Mouse (Mus musculus) inflammation-experienced regulatory T-cells, adult 6 months (primary cell): ENCODE measurements around the gene Smyd4. TPM values are rescaled to one million over a fixed set of nuclear protein-coding genes. Genes with fewer than 3 reads are reported as not detected.

ENCODE experiments used
- ATAC-seq: one replicate; pipeline ENCODE4 v1.8.0; 2017
- polyA plus RNA-seq, 3 experiments: library from polyadenylated mRNA; unstranded; fragments of 100-300 nt; shearing (Covaris generic); gene quantifications; one replicate each; pipeline ENCODE4 v1.2.1; 2017

The Smyd4 gene
- polyA plus RNA-seq, 3 experiments from 2014 or later, result 10.8 to 25.4 (median 23.2) TPM

GRCm38 (mm10) chr11:75420810-75421374 is 72.7 kb downstream of the Smyd4 start:
- ATAC-seq, result no peak

DNA sequence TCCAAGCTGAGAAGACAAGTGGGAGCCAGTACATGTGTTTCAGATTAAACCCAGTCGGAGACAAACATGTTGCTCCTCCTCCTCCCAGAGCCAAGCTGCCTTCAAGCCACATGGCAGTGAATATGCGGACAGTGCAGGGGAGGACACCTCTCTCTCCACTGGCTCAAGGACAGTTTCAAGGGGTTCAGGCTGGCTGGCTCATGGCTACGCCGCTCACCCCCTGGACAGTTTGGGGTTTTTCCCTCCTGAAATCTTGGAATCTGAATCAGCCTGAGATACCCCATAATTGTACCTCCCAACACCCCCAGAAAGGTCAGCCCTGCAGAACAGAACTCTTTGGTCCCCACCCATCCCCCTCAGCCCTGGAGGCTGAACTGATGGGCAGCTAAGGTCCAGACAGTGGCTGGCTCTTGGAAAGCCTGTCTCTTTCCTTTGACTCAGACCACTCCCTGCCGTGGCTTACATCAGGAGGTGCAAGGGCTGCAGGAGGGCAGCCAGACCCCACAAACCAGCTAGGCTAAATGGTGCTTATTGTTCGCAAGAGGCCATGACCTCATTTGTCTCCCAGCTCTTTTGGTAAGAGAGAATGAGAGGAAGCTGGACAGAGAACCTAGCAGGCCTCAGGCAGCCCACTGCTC is 73.3 kb downstream of the Smyd4 start:
- ATAC-seq, result no peak

DNA sequence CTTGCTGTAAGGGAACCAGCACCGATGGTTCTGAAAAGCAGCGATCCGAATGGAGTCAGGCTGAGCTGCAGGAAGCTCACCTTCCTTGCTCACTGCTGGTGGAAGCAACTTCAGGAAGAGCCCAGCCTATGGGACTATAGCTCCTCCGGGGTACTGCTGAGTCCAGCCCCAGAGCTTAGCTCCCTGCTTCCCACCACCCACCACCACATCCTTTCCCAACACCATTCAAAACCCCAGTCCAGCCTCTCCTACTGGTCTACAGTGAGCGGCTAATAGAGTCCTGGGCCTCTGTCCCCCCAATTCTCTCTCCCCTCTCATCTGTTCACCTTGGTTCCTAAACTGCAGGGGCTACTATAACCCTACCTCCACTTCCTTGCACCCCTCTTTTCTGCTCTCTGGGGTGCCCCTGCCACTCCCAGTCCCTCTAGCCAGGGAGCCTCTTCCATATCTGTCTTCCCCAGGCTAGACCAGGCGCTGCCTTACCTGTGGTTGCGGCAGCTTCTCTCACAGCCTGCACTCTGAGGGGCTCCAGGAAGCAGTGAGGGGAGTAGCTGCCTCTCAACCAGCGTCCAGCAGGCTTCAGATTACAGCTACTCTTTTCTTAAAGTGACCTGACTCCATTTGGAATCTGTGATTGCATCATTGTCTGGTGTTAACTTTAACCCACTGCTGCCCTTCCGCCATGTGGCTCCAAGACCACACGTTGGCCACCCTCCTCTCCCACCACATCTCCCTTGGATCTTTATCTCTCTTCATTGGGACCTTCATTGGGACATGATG is 74.0 kb downstream of the Smyd4 start, which contains the start of gene Serpinf1:
Gene Serpinf1, minus strand, starts transcription at position 689 of the 780 bp plus-strand sequence.
- ATAC-seq, result no peak

DNA sequence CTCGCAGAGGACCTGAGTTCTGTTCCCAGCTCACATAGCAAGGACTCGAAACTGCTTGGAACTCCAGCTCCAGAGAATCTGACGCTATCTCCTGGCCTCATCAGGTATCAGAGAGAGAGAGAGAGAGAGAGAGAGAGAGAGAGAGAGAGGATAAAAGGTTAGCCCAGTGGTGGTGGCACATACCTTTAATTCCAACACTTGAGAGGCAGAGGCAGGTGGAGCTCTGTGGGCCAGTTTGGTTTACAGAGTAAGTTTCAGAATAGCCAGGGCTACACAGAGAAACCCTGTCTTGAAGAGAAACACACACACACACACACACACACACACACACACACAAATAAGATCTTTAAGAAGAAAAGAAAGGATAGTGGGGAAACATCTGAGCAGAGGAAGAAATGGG is 74.9 kb downstream of the Smyd4 start:
- ATAC-seq, result no peak

DNA sequence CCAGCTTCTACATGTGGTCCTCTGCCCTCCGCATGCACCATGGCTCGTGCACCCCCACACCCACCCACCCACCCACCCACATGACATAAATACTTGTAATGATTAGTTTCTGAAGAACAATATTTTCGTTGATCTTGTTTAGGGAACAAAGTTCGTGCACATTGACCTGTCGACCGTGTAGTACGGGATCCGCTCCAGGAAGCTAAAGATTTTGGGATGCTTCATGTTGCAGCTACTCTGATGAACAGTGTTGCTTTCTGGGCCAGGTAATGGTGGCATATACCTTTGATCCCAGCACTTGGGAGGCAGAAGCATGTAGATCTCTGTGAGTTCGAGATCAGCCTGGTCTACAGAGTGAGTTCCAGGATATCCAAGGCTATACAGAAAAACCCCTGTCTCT is 75.8 kb downstream of the Smyd4 start:
- no peak for ATAC-seq

GRCm38 (mm10) chr11:75424459-75424858 is 76.2 kb downstream of the Smyd4 start:
- ATAC-seq, result no peak

DNA sequence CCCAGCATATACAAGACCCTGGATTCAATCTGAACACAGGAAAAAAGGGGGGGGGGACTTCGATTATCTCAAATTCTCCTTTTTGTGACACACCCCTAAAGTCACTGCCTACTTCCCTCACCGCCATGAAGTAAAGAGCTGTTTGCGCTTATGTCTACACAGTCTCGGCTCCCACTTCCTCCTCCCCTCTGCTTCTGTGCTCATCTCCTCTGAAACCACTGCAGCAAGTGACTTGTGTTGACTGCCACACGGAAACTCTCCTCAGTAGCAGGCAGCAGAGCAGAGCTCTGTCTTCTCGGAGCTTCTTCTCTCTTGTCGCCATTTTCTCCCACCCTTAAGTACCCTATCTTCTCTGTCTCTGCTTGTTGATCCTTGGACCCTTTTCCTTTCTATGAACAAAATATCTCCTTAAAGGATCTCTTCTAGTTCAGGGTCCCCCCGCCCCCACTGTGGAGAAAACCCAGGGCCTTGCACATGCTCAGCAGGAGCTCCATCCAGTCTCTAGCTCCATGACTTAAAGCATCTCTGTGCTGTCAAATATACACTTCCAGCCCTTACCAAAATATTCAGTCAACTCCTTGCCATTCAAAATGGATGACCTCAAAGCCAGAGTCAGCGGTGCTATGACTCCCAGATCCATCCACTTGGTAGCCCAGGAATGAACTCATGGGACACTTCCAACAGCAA is 80.9 kb downstream of the Smyd4 start:
- peak; percentile 86 for ATAC-seq

GRCm38 (mm10) chr11:75431307-75431706 is 83.1 kb downstream of the Smyd4 start:
- no peak for ATAC-seq

DNA sequence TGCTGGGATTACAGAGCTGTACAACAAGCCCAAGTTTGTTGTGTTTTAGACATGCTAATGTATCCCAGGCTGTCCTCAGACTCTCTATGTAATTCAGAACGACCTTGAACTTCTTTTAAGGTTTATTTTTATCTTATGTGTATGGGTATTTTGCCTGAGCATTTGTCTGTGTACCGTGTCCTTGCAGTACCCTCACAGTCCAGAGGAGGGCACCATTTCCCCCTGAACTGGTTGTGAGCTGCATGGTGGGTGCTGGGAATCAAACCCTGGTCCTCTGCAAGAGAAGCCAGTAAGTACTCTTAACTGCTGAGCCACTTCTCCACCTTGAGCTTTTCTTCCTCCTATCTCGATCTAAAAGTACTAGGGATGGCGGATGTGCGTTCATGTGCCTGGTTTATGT is 85.9 kb downstream of the Smyd4 start:
- no peak for ATAC-seq

DNA sequence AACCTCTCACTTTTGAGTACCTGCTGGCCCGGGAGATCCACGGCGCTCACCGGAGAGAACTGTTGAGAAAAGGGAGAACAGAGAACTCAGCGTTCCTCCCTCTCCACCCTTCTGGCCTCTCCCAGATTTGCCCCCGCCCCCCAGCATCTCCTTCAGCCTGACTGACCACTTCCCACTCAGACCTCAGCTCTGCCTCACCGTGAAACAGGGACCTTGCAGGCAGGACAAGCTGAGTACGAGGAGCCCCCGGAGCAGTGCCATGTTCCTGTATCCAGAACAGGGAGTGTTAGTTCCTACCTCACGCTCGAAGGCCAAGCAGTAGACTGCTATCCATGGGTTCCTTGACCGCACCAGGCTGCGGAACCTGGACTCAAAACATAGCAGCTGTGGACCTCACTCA is 90.0 kb downstream of the Smyd4 start:
- ATAC-seq, result no peak

DNA sequence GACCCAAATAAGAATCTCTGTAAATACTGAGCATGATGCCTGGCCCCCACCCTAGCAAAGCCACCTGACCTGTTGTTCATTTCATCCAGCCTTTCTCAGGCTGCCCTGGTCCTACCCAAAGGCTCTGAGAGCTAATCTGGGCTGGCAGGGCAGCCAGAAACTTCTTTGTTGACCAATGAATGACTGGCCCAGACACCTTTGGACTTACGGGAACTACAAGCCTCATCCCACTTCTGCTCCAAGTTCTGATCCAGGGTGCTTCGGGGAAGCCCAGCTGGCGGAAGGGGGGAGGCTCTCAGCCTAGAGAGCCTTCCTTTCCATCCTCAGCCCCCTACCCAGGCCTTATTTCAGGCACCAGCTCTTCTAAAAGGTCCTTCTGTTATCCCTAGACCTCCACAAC is 90.6 kb downstream of the Smyd4 start:
- ATAC-seq, result no peak

GRCm38 (mm10) chr11:75439363-75439762 is 91.1 kb downstream of the Smyd4 start, which contains the start of gene Serpinf2:
TSS of gene Serpinf2 (minus strand) at chr11:75439591.
- ATAC-seq, result no peak

GRCm38 (mm10) chr11:75439951-75440350 is 91.7 kb downstream of the Smyd4 start:
- no peak for ATAC-seq

GRCm38 (mm10) chr11:75441034-75441433 is 92.8 kb downstream of the Smyd4 start:
- no peak for ATAC-seq

DNA sequence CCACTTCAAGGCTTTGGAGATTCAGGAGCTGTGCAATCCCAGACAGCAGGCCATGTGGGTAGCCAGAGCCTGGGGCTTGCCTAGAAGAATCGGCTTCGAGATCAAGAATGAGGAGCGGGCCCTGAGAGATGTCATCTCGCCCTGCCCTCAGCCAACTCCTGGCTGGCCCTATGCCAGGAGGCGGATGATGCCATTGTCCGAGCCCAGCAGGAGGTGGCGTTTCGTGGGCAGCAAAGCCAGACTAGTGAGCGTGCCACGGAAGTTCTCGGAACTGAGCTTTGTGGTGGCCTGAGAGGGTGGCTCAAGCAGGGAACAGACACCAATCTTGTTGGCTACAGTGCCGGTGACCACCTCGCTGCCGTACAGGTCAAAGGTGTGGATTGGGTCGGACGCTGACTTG is 93.4 kb downstream of the Smyd4 start:
- no peak for ATAC-seq

DNA sequence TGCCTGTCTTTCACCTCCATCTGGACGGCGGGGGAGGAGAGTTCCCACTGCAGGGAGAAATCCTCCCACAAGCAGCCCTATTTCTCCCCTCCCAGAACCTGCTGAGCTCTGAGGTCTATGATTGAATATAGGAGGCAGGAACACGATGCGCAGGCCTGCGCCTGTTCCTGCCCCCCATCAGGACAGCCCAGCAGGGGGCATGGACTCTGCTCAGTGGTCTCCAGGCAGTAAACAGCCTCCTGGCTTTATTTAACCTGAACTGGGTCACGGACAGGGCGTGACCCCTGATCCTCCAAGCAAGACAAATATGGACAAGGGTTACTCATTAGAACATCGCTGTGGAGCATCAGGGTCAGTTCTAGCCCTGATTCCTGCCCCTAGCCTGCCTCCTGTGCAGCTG is 95.5 kb downstream of the Smyd4 start:
- no peak for ATAC-seq

DNA sequence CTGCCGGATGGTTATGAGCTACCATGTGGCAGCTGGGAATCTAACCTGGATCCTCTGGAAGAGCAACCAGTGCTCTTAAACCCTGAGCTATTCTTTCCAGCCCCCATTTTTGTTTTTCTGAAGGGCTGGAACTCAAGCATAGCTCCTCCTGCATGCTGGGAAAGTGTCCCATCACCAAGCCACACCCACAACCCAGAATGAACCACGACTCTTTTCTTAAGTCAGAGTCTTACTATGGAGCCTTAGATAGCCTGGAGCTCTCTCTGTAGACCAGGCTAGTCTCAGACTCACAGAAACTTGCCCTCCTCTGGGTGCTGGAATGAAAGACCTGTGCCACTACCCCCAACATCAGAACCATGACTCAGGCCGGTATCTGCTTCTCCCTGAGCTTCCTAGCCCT is 100.3 kb downstream of the Smyd4 start:
- no peak for ATAC-seq

DNA sequence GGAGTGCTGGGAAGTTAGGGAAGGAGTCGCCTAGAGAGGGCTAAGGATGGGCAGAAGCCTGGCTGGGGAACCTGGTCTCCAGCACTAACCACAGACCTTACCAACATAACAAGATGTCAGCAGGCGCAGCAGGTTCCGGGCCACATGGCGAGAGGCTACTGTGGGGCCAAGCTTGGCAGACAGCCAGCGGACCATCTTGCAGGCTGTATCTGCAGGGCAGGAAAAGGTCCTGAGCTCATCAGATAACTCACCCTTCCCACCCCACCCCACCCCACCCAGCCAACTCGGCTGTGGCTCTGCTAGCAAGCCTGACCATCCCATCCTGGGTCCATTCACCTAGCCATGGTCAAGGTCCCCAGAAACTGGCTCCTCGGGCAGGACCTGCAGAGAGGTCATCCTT is 101.5 kb downstream of the Smyd4 start:
- ATAC-seq, result no peak

DNA sequence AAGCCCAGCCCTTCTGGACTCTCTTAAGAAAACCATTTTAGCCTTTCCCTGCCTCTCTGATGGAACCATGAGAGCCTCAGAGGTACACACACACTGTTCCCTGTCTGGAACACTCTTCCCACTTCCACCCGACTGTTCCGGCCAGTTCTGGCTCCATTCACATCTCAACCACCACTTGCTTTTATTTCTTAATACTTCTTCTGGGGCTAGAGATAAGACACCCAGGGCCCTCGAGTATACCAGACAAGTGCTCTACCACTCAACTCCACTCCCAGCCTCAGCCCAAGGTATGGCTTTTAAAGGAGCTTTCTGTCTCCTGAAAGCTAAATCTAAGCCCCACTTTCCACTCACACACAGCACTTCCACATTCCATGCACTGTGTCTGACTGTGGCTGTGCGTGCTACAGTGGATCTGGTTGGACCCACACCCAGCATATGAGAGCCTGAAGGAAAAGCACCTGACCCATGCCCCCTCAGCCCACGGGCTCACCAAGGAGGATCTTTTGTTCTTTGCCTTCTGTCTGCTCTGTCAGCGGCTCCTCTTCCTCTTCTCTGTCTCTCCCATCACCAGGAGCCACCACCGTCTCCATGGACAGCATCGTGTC is 102.2 kb downstream of the Smyd4 start:
- ATAC-seq, result no peak

GRCm38 (mm10) chr11:75450936-75451335 is 102.7 kb downstream of the Smyd4 start:
- ATAC-seq, result no peak

- ATAC-seq, result no peak
Observed at GRCm38 (mm10) chr11:75452081-75452480, 103.8 kb downstream of the Smyd4 start.

- no peak for ATAC-seq
Observed at GRCm38 (mm10) chr11:75452812-75453557, 104.8 kb downstream of the Smyd4 start.
